Mouse (Mus musculus): ENCODE data around the gene Fto. TPM values are rescaled to one million over a fixed set of nuclear protein-coding genes. Genes with fewer than 3 reads are reported as not detected.

The Fto gene
- total RNA-seq, 2 experiments from 2014 or later = 69.8 to 77.5 TPM

DNA sequence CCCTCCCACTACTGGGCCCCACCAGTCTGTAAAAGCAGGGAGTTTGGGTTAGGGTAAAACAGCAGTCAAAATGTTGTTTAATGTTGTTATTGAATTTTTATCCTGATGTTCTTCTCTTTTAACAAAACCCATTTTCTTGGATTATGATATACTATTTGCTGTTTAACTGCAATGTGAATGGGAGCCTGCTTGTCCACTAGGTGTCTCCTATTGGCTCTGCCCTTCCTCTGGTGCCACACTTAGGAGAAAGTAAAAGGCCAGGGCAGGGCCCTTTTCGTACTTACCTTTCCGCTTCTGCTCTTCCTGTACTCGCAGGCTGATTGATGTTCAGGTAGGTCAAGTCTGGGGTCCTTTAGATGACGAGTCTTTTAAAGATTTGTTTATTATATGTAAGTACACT lies 40.6 kb downstream of the Fto start:
- intact Hi-C loops (cut with DNase I) = no loop called here
- no peak for DNase-seq

DNA sequence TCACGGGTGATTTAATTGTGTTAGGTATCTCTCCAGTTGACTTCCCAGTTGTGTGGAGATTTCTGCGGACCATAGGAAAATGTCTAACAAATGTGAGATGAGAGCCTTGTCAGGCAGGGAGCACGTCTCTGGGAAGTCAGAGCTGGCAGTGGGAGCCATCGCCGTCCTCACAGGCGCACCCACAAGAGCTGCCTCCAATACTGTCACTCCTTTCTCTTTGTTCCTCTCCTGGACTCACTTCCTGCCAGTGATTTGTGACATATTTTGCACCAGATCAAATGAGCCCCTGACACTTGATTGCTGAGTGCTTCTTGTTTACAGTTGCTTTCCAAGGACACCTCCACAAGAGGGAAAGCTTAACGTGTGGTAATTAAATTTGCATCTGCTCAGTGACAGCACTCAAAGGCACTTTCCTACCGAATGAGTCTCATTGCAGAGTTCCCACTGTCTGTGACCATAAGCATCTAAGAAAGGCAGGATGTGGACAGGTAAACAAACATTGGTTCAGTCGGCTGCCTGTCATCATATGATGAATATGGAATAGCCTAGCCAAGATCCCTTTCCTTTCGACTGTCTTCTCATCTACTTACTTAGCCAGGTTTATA lies 42.1 kb downstream of the Fto start:
- intact Hi-C loops (cut with DNase I) = loop anchor here (5.0 kb wide), 1 partner anchor 33 kb away; no protein-coding TSS in a partner anchor
- no peak for DNase-seq

DNA sequence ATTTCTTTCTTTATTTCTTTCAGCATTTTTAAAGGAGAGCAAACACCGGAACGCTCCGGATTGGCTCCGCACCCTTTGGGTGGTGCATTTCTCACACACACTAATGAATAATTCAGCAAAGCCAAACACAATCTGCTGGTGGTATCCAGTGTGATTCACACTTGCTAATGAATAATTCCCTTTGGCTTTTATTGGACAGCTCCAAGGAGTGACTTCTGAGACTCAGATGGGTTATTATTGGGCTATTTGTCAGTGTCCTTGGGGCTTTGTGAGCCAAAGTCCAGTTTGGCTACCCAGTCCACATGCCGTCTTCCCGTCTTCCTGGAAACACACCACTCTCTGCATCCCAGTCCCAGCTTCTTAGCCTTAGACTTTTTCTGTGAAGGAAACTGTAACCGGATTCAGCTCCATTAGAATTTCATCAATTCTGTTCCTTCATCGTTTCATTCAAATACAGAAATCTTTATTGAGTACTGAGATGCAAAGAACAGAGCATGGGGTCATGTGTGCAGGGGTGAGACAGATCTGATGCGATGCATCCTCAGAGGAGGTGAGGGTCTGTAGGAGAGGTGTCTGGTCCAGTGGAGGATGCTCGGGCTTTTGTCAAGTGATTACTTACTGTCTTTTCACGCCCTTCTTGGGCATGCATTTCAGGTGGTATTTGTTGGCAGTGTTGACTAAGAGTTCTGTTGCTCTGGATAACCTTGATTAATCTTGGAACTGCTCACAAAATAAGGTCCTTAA lies 42.8 kb downstream of the Fto start:
- no peak for DNase-seq
- intact Hi-C loops (cut with DNase I) = loop anchor here (5.0 kb wide), 1 partner anchor 34 kb away; no protein-coding TSS in a partner anchor

- intact Hi-C loops (cut with DNase I) = loop anchor here (5.0 kb wide), 1 partner anchor 35 kb away; no protein-coding TSS in a partner anchor
- no peak for DNase-seq
Measured at GRCm38 (mm10) chr8:91357493-91358014, 44.2 kb downstream of the Fto start.

DNA sequence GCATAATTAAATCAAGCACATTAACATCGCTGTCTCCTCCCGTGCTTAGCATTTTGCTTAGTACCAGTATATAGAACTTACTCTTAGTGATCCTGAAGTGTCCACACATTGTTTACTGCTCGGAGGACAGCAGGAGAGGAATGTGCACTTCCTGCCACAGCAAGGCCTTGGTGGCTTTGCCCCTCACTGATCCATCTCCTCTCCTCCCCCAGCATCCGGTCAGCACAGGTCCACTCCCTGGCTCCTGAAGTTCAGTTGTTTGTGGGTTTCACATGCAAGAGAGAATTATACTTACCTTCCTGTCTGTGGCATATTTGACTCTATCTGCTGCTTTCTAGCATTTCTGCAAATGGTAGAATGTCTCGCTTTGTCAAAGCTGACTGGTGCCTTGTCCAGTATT lies 44.7 kb downstream of the Fto start:
- intact Hi-C loops (cut with DNase I) = loop anchor here (5.0 kb wide), 1 partner anchor 36 kb away; no protein-coding TSS in a partner anchor
- DNase-seq = no peak

- intact Hi-C loops (cut with DNase I) = loop anchor here (5.0 kb wide), 1 partner anchor 37 kb away; no protein-coding TSS in a partner anchor
- no peak for DNase-seq
Measured at GRCm38 (mm10) chr8:91359511-91359910, 46.2 kb downstream of the Fto start.

- intact Hi-C loops (cut with DNase I) = no loop called here
- no peak for DNase-seq
Measured at GRCm38 (mm10) chr8:91360644-91361357, 47.5 kb downstream of the Fto start.

DNA sequence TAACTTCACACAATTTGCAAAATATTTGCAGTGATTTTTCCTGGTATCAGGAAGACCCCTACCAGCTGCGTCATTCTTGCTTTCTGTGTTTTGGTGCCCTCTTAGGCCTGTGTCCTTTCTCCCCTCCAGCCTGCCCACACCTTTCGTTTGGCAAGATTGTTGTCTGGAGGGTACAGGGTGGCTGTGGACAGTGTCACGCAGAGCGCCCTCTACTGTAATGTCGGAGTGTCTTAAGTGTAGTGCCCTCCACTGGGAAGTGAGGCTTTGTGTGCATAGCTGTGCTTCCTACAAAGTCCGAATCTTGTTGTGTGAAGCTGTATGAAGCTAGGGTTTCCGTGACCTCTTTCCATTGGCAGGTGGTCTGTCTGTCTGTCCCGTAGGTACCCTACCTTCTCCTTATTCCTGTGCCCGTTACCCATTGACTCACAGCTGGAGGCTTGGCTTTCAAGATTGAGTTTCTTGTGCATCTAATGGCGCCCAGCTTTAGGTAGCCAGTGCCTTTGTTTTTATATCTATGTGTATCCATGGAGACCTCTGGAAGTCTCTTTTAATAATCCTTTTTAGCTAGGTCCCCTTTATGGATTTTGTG lies 50.0 kb downstream of the Fto start:
- intact Hi-C loops (cut with DNase I) = no loop called here
- DNase-seq = no peak

DNA sequence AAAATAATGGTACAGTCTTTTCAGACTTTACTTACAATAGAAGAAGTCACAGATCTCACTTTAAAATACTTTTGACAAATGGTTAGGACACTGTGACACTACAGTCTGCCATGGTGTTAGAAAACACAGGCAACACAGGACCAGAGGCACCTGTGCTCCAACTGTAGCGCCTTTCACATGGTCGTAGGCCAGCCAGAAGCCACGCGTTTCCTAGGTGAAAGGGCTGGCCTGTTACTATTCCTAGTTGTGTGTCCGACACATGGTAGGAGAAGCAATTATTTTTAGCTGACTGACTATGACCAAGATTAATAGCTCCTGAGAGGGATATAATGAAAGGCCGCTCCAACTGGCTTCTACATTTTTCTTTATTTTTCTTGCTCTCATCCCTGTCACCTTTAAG lies 50.9 kb downstream of the Fto start:
- DNase-seq = no peak
- intact Hi-C loops (cut with DNase I) = no loop called here

- intact Hi-C loops (cut with DNase I) = no loop called here
Measured at GRCm38 (mm10) chr8:91365804-91366203, 52.5 kb downstream of the Fto start.

DNA sequence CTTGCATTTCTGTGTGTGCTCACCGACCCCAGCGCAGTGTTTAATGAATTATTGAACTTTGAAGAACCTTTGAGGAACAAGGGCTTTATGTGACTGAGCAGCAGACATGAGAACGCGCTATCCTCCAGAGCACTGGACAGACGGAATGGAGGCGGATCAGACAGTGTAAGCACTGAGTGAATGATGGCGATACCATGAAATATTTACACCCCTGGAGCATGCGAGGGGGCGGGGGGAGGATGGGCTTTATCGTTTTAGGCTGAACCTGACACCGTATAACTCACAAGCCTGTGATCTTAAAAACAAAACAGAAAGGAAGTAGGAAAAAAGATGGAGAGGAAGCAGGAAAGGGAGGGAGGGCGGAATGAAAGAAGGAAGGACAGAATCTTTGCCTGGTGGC lies 57.6 kb downstream of the Fto start:
- intact Hi-C loops (cut with DNase I) = no loop called here
- peak in 1 of 2 experiments; percentile 0 for DNase-seq

More at GRCm38 (mm10) chr8:91365804-91366203, 52.5 kb downstream of the Fto start:
- DNase-seq = no peak

DNA sequence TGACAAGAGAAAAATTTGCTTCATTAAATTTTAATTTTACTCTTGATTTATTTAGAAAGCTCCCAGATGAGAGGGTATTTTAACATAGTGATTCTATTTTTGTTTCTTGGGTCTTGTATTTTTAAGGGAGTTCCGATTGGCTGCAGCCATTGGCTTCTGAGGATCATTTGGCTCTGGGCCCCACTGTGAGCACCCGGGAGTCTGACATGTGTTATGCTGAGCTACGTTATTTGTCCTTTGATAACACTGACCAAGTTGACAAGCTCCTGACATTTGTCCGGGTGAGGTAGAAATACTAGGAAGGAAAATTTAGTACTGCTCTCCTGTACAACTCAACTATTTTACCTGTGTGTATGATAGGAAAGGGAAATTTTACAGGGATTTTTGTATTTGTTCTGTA lies 58.7 kb downstream of the Fto start:
- no peak for DNase-seq
- intact Hi-C loops (cut with DNase I) = no loop called here

DNA sequence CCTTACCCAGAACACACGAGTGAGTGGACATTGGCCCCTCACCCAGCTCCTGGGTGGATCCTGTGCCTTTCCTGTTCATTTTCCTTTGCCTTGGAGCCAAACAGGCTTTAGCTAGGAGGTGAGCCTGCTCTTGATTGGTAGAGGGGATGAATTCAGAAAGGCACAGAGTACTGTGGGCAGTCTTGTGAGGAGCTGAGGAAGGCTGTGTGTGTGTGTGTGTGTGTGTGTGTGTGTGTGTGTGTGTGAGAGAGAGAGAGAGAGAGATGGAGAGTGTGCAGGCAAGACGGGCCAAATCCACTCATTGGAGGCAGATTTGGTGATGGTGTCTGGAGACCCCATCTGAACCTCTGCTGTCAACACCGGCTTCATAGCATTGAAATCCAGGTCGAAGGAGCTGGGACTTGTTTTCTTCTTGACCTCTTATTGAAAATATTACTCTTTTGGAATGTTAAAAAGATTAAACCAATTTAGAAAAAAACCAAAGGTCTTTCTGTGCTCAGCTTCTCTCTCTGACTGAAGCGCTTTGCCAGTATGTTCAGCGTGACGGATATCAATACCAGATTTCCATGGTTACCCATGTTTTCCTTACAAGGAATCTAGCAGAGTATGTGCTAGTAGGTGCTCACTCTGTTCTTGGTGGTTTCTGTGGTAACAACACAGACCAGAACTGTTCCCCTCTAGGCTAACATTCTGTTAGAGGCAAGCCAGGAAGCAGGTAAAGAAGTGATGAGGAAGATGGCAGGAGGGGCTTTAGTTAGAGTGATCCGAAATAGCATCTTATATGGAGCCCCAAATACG lies 59.7 kb downstream of the Fto start:
- no peak for DNase-seq
- intact Hi-C loops (cut with DNase I) = no loop called here

DNA sequence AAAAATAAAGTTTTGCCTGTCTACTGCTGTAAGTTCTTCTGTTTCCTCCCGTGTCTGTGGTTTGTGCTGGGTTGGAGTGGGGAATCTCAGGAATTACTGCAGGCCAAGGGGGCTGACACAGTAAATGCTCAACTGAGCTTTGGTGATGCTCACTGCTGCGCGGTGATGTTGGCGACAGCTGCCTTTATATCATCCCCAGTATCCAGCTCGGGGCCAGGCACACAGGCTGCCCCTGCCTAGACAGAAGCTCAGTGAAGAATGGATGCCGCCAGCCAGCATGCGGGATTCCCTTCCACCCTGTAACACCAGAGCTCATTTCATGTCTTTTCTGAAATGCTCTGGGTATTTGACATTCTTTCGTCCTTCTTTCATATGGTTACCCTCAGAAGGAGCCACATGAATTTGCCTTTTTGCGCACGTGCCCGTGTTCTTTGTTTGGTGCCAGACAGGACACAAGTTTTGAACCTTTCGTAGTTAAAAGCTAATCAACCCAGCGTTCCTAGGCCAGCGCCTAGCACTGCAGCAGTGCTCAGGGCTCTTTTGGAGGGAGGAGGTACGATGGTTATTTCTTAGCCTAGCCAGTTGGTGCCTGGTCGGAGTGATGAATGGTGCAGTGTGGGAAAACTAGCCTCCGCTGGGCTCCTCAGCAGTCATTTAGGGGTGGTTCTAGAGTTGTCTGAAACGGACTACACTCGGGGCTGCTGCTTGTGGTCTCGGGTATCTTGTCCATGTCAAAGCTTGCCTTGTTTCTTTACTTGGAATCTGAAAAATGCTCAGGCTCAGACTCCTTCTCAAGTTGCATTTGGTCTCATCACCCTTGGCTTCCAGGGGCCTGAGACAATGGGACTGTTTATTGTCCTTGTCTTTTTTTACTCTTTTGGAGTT lies 62.0 kb downstream of the Fto start:
- peak in 1 of 2 experiments; percentile 2 for DNase-seq
- intact Hi-C loops (cut with DNase I) = loop anchor here (5.0 kb wide), 1 partner anchor 112 kb away; no protein-coding TSS in a partner anchor

DNA sequence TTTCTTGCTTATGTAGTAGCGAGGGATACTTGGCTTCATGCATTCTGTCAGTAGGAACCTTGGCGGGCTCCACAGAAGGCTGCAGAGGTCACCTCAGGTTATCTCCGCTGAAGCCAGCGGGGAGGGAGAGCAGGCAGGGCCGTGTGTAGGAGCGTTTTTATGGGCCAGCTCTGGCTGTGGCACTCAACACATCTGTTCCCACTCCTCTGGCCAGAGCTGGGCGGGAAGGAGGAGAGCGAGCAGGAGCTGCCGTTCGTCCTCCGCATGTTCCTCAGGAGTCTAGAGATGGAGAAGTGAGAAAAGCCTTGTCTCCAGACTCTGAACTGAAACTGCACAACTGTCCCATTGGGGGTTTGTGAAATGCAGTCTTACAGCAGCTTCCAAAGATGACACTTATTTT lies 63.5 kb downstream of the Fto start:
- intact Hi-C loops (cut with DNase I) = loop anchor here (5.0 kb wide), 1 partner anchor 111 kb away; no protein-coding TSS in a partner anchor
- peak; percentile 55 to 60 for DNase-seq

GRCm38 (mm10) chr8:91377275-91377674 lies 64.0 kb downstream of the Fto start:
- intact Hi-C loops (cut with DNase I) = loop anchor here (5.0 kb wide), 1 partner anchor 110 kb away; no protein-coding TSS in a partner anchor

GRCm38 (mm10) chr8:91378846-91379499 lies 65.6 kb downstream of the Fto start:
- DNase-seq = peak; percentile 66 to 73
- intact Hi-C loops (cut with DNase I) = loop anchor here (2.0 to 5.0 kb wide), 2 partner anchors 108 to 418 kb away; no protein-coding TSS in a partner anchor

More at GRCm38 (mm10) chr8:91377275-91377674, 64.0 kb downstream of the Fto start:
- DNase-seq = no peak

All from gastrocnemius, postnatal 36 days (tissue).